Mouse (Mus musculus): Measurements from ENCODE around the gene Zbtb20. TPM values are rescaled to one million over a fixed set of nuclear protein-coding genes. Genes with fewer than 3 reads are reported as not detected.

Gene Zbtb20
- polyA plus RNA-seq, 1 experiment from 2014 or later: 15.4 TPM

DNA sequence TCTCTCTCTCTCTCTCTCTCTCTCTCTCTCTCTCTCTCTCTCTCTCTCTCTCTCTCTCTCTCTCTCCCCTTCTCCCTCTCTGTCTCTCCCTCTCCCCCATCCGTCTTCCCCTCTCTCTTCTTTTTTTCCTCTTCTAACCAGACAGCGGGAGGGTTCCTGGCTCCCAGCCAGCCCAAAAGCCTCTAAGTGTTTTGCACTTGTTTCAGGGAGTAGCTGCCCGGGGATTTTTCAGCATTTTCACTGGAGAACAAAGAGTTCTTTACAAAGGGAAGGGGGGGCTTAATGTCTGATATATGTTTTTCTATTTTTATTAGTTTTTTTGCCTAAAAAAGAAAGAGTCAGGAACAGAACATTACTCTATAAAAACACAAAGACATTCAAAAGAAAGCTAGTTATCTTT lies 628.5 kb downstream of the Zbtb20 start:
- no peaks in the 10 kb centered on the region for H3K36me3 ChIP-seq (replicated peaks; ENCODE audit: control insufficient read depth, insufficient read depth, low read depth, low read length)
- H3K9ac ChIP-seq (replicated peaks; ENCODE audit: low read length): no peak overlapping the region
- H3K27ac ChIP-seq (replicated peaks; ENCODE audit: low read depth, low read length): no peak overlapping the region; the same call in 1 of the 2 replicates
- WGBS: 0% methylated on average over 3 of the region's 3 CpGs
- peak; percentile 69 for DNase-seq (ENCODE audit: low spot score)
- no peaks in the 10 kb centered on the region for H3K27me3 ChIP-seq (ENCODE audit: control insufficient read depth, insufficient read depth, low read length)
- H3K4me3 ChIP-seq (ENCODE audit: low read depth, low read length): peak overlapping the region; percentile 37
- H3K4me1 ChIP-seq (ENCODE audit: control insufficient read depth, insufficient read depth, low read length): no peaks in the 10 kb centered on the region
- no peaks in the 10 kb centered on the region for H3K9me3 ChIP-seq (replicated peaks; ENCODE audit: control insufficient read depth, low read length)
- peak overlapping the region; percentile 8; the same call in 1 of the 2 replicates for H3K4me2 ChIP-seq (ENCODE audit: low read depth, low read length)
- ATAC-seq (replicated peaks; ENCODE audit: insufficient number of reproducible peaks, low FRiP score, low TSS enrichment, low read depth): no peak

DNA sequence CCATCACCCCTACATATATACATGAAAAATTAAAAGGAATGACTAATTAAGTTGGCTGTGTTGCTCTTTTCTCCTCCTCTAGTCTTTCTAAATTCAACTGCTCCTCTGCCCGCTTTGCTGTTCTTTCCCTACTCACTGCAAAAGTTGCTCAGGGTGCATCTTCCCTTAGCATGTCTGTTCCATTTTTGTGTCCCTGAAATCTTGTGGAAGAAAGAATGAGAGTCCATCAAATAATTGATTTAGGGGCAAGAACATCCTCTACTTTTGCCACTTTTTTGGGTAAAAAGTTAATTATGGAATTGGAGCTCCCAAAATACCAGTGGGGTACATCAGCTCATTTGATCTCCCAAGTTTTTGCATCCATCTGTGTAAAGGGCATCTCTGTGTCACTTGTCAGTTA lies 628.9 kb downstream of the Zbtb20 start:
- DNase-seq (ENCODE audit: low spot score): no peak
- H3K4me2 ChIP-seq (ENCODE audit: low read depth, low read length): no peak overlapping the region
- no peaks in the 10 kb centered on the region for H3K36me3 ChIP-seq (replicated peaks; ENCODE audit: control insufficient read depth, insufficient read depth, low read depth, low read length)
- H3K27me3 ChIP-seq (ENCODE audit: control insufficient read depth, insufficient read depth, low read length): no peaks in the 10 kb centered on the region
- no peak for ATAC-seq (replicated peaks; ENCODE audit: insufficient number of reproducible peaks, low FRiP score, low TSS enrichment, low read depth)
- no peak overlapping the region for H3K27ac ChIP-seq (replicated peaks; ENCODE audit: low read depth, low read length)
- H3K9ac ChIP-seq (replicated peaks; ENCODE audit: low read length): no peak overlapping the region
- H3K4me3 ChIP-seq (ENCODE audit: low read depth, low read length): no peak overlapping the region; the same call in 1 of the 2 replicates
- no peaks in the 10 kb centered on the region for H3K4me1 ChIP-seq (ENCODE audit: control insufficient read depth, insufficient read depth, low read length)
- 44% methylated on average over 1 of the region's 1 CpGs for WGBS
- H3K9me3 ChIP-seq (replicated peaks; ENCODE audit: control insufficient read depth, low read length): no peaks in the 10 kb centered on the region

DNA sequence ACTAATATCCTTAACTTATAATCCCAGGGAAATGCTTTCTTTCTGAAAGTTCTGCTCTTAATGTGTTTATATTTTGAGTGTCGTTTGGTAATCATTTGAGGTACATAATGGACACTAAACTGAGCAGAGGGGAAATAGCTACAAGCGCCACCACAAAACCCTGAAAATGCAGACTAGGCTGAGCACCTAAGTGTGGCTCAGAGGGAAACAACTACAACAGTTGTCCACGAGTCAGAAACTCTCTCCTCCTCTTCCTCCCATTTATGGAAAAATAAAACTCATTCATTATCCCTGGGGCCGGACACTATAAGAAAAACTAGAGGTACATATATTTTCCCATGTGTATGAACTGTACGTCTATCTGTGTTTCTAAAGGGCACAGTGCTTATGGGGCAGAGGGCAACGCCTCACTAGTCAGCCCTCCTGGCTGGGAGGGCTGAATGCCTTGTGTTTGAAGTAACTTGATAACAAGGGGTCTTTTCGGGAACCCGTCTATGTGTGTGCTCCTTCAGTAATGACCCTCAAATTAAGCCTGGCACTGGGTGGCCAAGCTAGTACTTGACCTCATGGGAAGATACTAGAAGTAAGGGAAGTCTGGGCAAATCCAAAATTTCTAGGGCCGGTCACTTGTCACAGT lies 629.8 kb downstream of the Zbtb20 start:
- Histone ChIP-seq H3K9ac (replicated peaks; ENCODE audit: low read length) (0 out of 2 replicates have a peak overlapping the region, but pooled peaks have one; percentile 7), H3K4me2 (ENCODE audit: low read depth, low read length) (peak overlapping the region; percentile 14; the same call in 1 of the 2 replicates), H3K27ac (replicated peaks; ENCODE audit: low read depth, low read length) (no peak overlapping the region), H3K4me3 (ENCODE audit: low read depth, low read length) (no peak overlapping the region), H3K4me1 (ENCODE audit: control insufficient read depth, insufficient read depth, low read length) (no peaks in the 10 kb centered on the region), H3K36me3 (replicated peaks; ENCODE audit: control insufficient read depth, insufficient read depth, low read depth, low read length) (no peaks in the 10 kb centered on the region), H3K27me3 (ENCODE audit: control insufficient read depth, insufficient read depth, low read length) (no peaks in the 10 kb centered on the region), H3K9me3 (replicated peaks; ENCODE audit: control insufficient read depth, low read length) (no peaks in the 10 kb centered on the region)
- 33% methylated on average over 9 of the region's 9 CpGs for WGBS
- no peak for DNase-seq (ENCODE audit: low spot score)
- ATAC-seq (replicated peaks; ENCODE audit: insufficient number of reproducible peaks, low FRiP score, low TSS enrichment, low read depth): no peak

DNA sequence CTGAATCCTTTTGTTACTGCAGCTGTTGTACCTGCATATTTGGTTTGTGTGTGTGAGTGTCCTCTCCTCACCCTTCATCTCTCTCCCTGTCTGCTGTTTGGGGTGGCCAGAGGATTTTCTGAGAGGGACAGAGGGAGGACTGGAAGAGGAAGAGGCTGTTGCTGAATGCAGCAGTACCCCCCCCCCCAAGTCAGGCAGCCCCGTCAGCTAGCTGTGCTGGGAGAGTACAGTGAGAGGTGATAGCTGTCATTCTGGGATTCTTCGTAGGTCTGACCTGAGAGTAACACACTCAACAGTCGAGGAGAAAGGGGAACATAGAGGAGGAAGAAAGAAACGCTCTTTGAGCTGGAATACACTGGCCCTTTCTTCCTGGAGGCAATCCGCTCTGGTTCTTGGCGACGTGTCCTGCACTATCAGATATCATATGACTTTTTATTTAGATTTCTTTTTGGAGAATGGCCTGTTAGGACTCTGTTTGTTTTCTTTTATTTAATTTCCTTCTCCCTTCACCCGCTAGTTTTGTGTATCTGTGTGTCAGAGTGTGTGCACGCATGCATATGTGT lies 630.6 kb downstream of the Zbtb20 start:
- ATAC-seq (replicated peaks; ENCODE audit: insufficient number of reproducible peaks, low FRiP score, low TSS enrichment, low read depth): no peak
- 17% methylated on average over 9 of the region's 9 CpGs for WGBS
- H3K4me1 ChIP-seq (ENCODE audit: control insufficient read depth, insufficient read depth, low read length): no peaks in the 10 kb centered on the region

DNA sequence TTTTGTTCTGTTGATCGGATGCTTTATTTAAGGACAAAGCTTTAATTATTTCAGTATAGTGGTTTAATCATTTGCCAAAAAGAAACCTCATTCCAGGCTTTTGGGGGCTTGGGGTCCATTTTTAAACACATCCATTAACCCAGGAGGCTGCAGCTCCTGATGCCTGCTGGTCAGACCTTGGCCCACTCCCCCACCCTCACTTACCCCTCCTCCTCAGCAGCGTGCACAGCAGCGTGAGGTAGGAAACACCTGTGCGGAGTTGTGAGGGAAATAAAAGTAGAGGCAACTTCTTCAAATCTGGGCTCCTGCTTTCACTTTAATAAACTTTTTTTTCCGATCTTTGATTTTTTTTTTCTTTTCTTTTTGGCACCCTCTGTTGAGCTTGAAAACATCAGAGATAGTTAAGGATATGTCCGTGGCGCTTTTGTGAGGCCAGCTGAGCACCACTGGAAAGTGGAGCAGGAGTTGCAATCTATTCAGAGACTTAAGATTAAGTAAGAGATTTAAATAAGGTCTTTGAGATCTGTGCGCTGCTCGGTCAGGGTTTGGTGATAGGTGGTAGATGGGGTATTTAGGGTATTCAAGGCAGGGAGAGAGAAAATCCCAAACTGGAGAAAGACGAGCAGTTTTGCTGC lies 631.2 kb downstream of the Zbtb20 start:
- H3K27me3 ChIP-seq (ENCODE audit: control insufficient read depth, insufficient read depth, low read length): no peaks in the 10 kb centered on the region
- no peak for DNase-seq (ENCODE audit: low spot score)
- H3K9ac ChIP-seq (replicated peaks; ENCODE audit: low read length): 0 out of 2 replicates have a peak overlapping the region, but pooled peaks have one; percentile 2
- WGBS: 23% methylated on average over 10 of the region's 10 CpGs
- H3K27ac ChIP-seq (replicated peaks; ENCODE audit: low read depth, low read length): no peak overlapping the region
- H3K4me2 ChIP-seq (ENCODE audit: low read depth, low read length): peak overlapping the region; percentile 14; the same call in 1 of the 2 replicates
- no peak overlapping the region for H3K4me3 ChIP-seq (ENCODE audit: low read depth, low read length)
- ATAC-seq (replicated peaks; ENCODE audit: insufficient number of reproducible peaks, low FRiP score, low TSS enrichment, low read depth): no peak
- no peaks in the 10 kb centered on the region for H3K4me1 ChIP-seq (ENCODE audit: control insufficient read depth, insufficient read depth, low read length)
- no peaks in the 10 kb centered on the region for H3K36me3 ChIP-seq (replicated peaks; ENCODE audit: control insufficient read depth, insufficient read depth, low read depth, low read length)
- H3K9me3 ChIP-seq (replicated peaks; ENCODE audit: control insufficient read depth, low read length): no peaks in the 10 kb centered on the region

More for the DNA sequence above, 630.6 kb downstream of the Zbtb20 start:
- Histone ChIP-seq H3K36me3 (replicated peaks; ENCODE audit: control insufficient read depth, insufficient read depth, low read depth, low read length) (no peaks in the 10 kb centered on the region), H3K9ac (replicated peaks; ENCODE audit: low read length) (0 out of 2 replicates have a peak overlapping the region, but pooled peaks have one; percentile 29), H3K9me3 (replicated peaks; ENCODE audit: control insufficient read depth, low read length) (no peaks in the 10 kb centered on the region), H3K27me3 (ENCODE audit: control insufficient read depth, insufficient read depth, low read length) (no peaks in the 10 kb centered on the region), H3K27ac (replicated peaks; ENCODE audit: low read depth, low read length) (no peak overlapping the region; the same call in 1 of the 2 replicates), H3K4me2 (ENCODE audit: low read depth, low read length) (peak overlapping the region; percentile 14), H3K4me3 (ENCODE audit: low read depth, low read length) (no peak overlapping the region)
- peak; percentile 31 for DNase-seq (ENCODE audit: low spot score)

DNA sequence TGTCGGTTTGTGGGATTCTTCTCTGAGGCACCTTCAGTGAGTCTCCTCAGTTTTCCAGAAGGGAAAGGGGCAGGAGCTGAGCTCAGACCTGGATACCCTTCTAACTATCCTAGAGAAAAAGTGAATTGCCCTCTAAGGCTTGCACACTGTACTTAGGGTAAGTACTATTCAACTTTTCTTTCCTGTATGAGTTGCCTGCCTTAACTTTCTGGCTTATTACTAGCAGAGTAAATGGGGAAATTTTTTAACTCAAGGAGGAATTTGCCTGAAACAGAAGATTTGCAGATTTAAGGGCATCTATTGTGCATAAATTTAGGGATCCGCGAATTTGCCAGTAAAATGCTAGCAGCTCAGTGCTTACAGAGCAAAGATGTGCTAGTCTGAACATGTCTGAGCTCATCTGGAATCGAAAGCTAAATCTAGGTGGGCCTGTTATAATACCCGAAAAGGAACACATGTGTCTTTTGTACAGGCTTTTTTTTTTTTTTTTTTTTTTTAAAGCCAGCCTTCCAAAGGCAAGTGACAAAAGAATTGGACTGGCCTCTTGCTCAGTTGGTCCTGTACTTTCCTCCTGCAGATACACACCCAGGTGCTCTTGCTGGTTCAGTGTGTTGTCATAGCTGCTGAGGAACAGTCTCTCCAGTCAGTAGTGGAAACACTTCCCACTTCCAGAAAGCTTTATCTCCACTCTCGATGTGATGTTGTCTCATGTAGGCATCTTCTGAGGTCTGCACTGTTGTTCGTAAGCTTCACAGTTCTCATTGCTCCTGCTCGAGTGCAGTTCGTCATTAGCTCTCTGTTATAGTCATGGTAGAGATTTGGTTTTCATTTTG lies 632.7 kb downstream of the Zbtb20 start:
- H3K4me2 ChIP-seq (ENCODE audit: low read depth, low read length): no peak overlapping the region
- ATAC-seq (replicated peaks; ENCODE audit: insufficient number of reproducible peaks, low FRiP score, low TSS enrichment, low read depth): no peak
- no peak for DNase-seq (ENCODE audit: low spot score)
- no peak overlapping the region for H3K27ac ChIP-seq (replicated peaks; ENCODE audit: low read depth, low read length)
- no peaks in the 10 kb centered on the region for H3K27me3 ChIP-seq (ENCODE audit: control insufficient read depth, insufficient read depth, low read length)
- 72% methylated on average over 9 of the region's 9 CpGs for WGBS
- H3K9me3 ChIP-seq (replicated peaks; ENCODE audit: control insufficient read depth, low read length): no peaks in the 10 kb centered on the region
- no peak overlapping the region for H3K9ac ChIP-seq (replicated peaks; ENCODE audit: low read length)
- no peaks in the 10 kb centered on the region for H3K36me3 ChIP-seq (replicated peaks; ENCODE audit: control insufficient read depth, insufficient read depth, low read depth, low read length)
- no peaks in the 10 kb centered on the region for H3K4me1 ChIP-seq (ENCODE audit: control insufficient read depth, insufficient read depth, low read length)
- H3K4me3 ChIP-seq (ENCODE audit: low read depth, low read length): no peak overlapping the region

DNA sequence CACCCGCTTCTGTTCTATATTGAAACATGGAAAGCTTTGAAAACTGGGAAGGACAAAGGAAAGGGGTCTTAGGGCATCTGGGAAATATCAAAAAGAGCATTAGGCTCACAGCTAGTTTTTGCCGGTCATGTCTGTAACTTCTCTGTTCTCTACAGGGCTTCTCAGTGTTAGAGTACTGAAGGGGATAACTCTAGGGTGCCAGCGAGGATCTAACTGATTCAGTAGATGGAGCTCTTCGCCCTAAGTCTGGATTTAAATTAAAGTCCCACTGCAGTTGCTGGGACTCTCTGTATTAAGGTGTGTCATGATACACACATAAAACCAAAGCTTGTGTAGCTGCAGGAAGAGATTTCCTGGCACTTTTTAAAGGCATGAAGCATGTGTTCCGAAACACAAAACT lies 634.8 kb downstream of the Zbtb20 start:
- no peak for ATAC-seq (replicated peaks; ENCODE audit: insufficient number of reproducible peaks, low FRiP score, low TSS enrichment, low read depth)
- H3K27ac ChIP-seq (replicated peaks; ENCODE audit: low read depth, low read length): no peak overlapping the region
- H3K4me2 ChIP-seq (ENCODE audit: low read depth, low read length): no peak overlapping the region

More for the DNA sequence above, 634.8 kb downstream of the Zbtb20 start:
- 59% methylated on average over 5 of the region's 5 CpGs for WGBS
- Histone ChIP-seq H3K4me1 (ENCODE audit: control insufficient read depth, insufficient read depth, low read length) (no peaks in the 10 kb centered on the region), H3K9ac (replicated peaks; ENCODE audit: low read length) (no peak overlapping the region), H3K36me3 (replicated peaks; ENCODE audit: control insufficient read depth, insufficient read depth, low read depth, low read length) (no peaks in the 10 kb centered on the region), H3K9me3 (replicated peaks; ENCODE audit: control insufficient read depth, low read length) (no peaks in the 10 kb centered on the region), H3K27me3 (ENCODE audit: control insufficient read depth, insufficient read depth, low read length) (no peaks in the 10 kb centered on the region), H3K4me3 (ENCODE audit: low read depth, low read length) (no peak overlapping the region)
- DNase-seq (ENCODE audit: low spot score): no peak

Data from embryonic facial prominence, embryonic 11.5 days (tissue).